Mouse (Mus musculus): ENCODE results near the gene 2410002F23Rik. TPM values are rescaled to one million over a fixed set of nuclear protein-coding genes. Genes with fewer than 3 reads are reported as not detected.

Gene 2410002F23Rik
- polyA plus RNA-seq, 1 experiment from 2014 or later = 51.3 TPM

GRCm38 (mm10) chr7:44225076-44225475 is 21.4 kb upstream of the 2410002F23Rik start, which contains the start of gene Klk1:
Gene Klk1, plus strand, starts transcription at chr7:44225360.
- Histone ChIP-seq H3K4me3 (ENCODE audit: low read depth, low read length) (no peak within 1 kb of the TSS), H3K27ac (ENCODE audit: low read length) (no peak within 1 kb of the TSS), H3K4me1 (ENCODE audit: insufficient read depth, low read depth, low read length) (no peaks in the 10 kb centered on the region), H3K9ac (replicated peaks; ENCODE audit: low read depth) (no peak within 1 kb of the TSS), H3K4me2 (replicated peaks; ENCODE audit: low read depth, low read length) (no peak within 1 kb of the TSS), H3K36me3 (ENCODE audit: insufficient read depth, low read length) (no peaks in the 10 kb centered on the region), H3K9me3 (ENCODE audit: low read length) (no peaks in the 10 kb centered on the region), H3K27me3 (replicated peaks; ENCODE audit: insufficient read depth, low read length) (no peaks in the 10 kb centered on the region)
- DNase-seq (ENCODE audit: low spot score) (no peak), ATAC-seq (no peak)
- TF ChIP-seq EP300 (IDR thresholded peaks at IDR 0.05) = no peak
- TF ChIP-seq CTCF (IDR thresholded peaks at IDR 0.05) = no peak
- 40% methylated on average over 1 of the region's 1 CpGs for WGBS

GRCm38 (mm10) chr7:44235909-44236308 is 10.6 kb upstream of the 2410002F23Rik start, which contains the start of gene Gm36864:
Gene Gm36864, plus strand, starts transcription at chr7:44236177.
- Histone ChIP-seq H3K27ac (ENCODE audit: low read length) (no peak within 1 kb of the TSS), H3K9ac (replicated peaks; ENCODE audit: low read depth) (no peak within 1 kb of the TSS), H3K4me1 (ENCODE audit: insufficient read depth, low read depth, low read length) (no peaks in the 10 kb centered on the region), H3K27me3 (replicated peaks; ENCODE audit: insufficient read depth, low read length) (no peaks in the 10 kb centered on the region), H3K4me3 (ENCODE audit: low read depth, low read length) (no peak within 1 kb of the TSS), H3K36me3 (ENCODE audit: insufficient read depth, low read length) (no peaks in the 10 kb centered on the region), H3K4me2 (replicated peaks; ENCODE audit: low read depth, low read length) (no peak within 1 kb of the TSS), H3K9me3 (ENCODE audit: low read length) (no peaks in the 10 kb centered on the region)
- no peak for ATAC-seq
- DNase-seq (ENCODE audit: low spot score) = no peak
- TF ChIP-seq EP300 (IDR thresholded peaks at IDR 0.05) (no peak), CTCF (IDR thresholded peaks at IDR 0.05) (no peak)
- WGBS = 75% methylated on average over 3 of the region's 3 CpGs

GRCm38 (mm10) chr7:44239913-44240312 is 6.6 kb upstream of the 2410002F23Rik start:
- Histone ChIP-seq H3K4me2 (replicated peaks; ENCODE audit: low read depth, low read length) (no peak overlapping the region), H3K27me3 (replicated peaks; ENCODE audit: insufficient read depth, low read length) (no peaks in the 10 kb centered on the region), H3K9ac (replicated peaks; ENCODE audit: low read depth) (no peak overlapping the region), H3K36me3 (ENCODE audit: insufficient read depth, low read length) (no peaks in the 10 kb centered on the region), H3K4me3 (ENCODE audit: low read depth, low read length) (no peak overlapping the region), H3K4me1 (ENCODE audit: insufficient read depth, low read depth, low read length) (no peaks in the 10 kb centered on the region), H3K9me3 (ENCODE audit: low read length) (no peaks in the 10 kb centered on the region), H3K27ac (ENCODE audit: low read length) (no peak overlapping the region)
- DNase-seq (ENCODE audit: low spot score) (no peak), ATAC-seq (no peak)
- TF ChIP-seq EP300 (IDR thresholded peaks at IDR 0.05) = no peak
- TF ChIP-seq CTCF (IDR thresholded peaks at IDR 0.05) = no peak
- 46% methylated on average over 2 of the region's 2 CpGs for WGBS

GRCm38 (mm10) chr7:44240712-44241111 is 5.8 kb upstream of the 2410002F23Rik start:
- Histone ChIP-seq H3K4me2 (replicated peaks; ENCODE audit: low read depth, low read length) (no peak overlapping the region), H3K27me3 (replicated peaks; ENCODE audit: insufficient read depth, low read length) (no peaks in the 10 kb centered on the region), H3K9me3 (ENCODE audit: low read length) (no peaks in the 10 kb centered on the region), H3K9ac (replicated peaks; ENCODE audit: low read depth) (no peak overlapping the region), H3K4me3 (ENCODE audit: low read depth, low read length) (no peak overlapping the region), H3K27ac (ENCODE audit: low read length) (no peak overlapping the region), H3K4me1 (ENCODE audit: insufficient read depth, low read depth, low read length) (peaks cover 4% of the 10 kb centered on the region; the same call in 1 of the 2 replicates), H3K36me3 (ENCODE audit: insufficient read depth, low read length) (no peaks in the 10 kb centered on the region)
- ATAC-seq (no peak), DNase-seq (ENCODE audit: low spot score) (no peak)
- TF ChIP-seq CTCF (IDR thresholded peaks at IDR 0.05) = no peak
- no peak for TF ChIP-seq EP300 (IDR thresholded peaks at IDR 0.05)
- 41% methylated on average over 1 of the region's 1 CpGs for WGBS

- no peak overlapping the region for H3K9ac ChIP-seq (replicated peaks; ENCODE audit: low read depth)
- no peak for DNase-seq (ENCODE audit: low spot score)
- no peak overlapping the region for H3K4me3 ChIP-seq (ENCODE audit: low read depth, low read length)
- TF ChIP-seq EP300 (IDR thresholded peaks at IDR 0.05) = no peak
- TF ChIP-seq CTCF (IDR thresholded peaks at IDR 0.05) = no peak
- H3K4me2 ChIP-seq (replicated peaks; ENCODE audit: low read depth, low read length) = no peak overlapping the region
- H3K27me3 ChIP-seq (replicated peaks; ENCODE audit: insufficient read depth, low read length) = no peaks in the 10 kb centered on the region
- no peak overlapping the region for H3K27ac ChIP-seq (ENCODE audit: low read length)
- H3K36me3 ChIP-seq (ENCODE audit: insufficient read depth, low read length) = no peaks in the 10 kb centered on the region
- H3K9me3 ChIP-seq (ENCODE audit: low read length) = no peaks in the 10 kb centered on the region
- 55% methylated on average over 2 of the region's 2 CpGs for WGBS
- H3K4me1 ChIP-seq (ENCODE audit: insufficient read depth, low read depth, low read length) = peaks cover 7% of the 10 kb centered on the region; the same call in 1 of the 2 replicates
- ATAC-seq = no peak
Observed at GRCm38 (mm10) chr7:44241163-44241562, 5.4 kb upstream of the 2410002F23Rik start.

- peaks cover 7% of the 10 kb centered on the region; the same call in 1 of the 2 replicates for H3K4me1 ChIP-seq (ENCODE audit: insufficient read depth, low read depth, low read length)
- no peak for TF ChIP-seq EP300 (IDR thresholded peaks at IDR 0.05)
- no peak for TF ChIP-seq CTCF (IDR thresholded peaks at IDR 0.05)
- no peaks in the 10 kb centered on the region for H3K27me3 ChIP-seq (replicated peaks; ENCODE audit: insufficient read depth, low read length)
- H3K4me2 ChIP-seq (replicated peaks; ENCODE audit: low read depth, low read length) = no peak overlapping the region
- 44% methylated on average over 1 of the region's 1 CpGs for WGBS
- H3K36me3 ChIP-seq (ENCODE audit: insufficient read depth, low read length) = no peaks in the 10 kb centered on the region
- no peak overlapping the region for H3K4me3 ChIP-seq (ENCODE audit: low read depth, low read length)
- ATAC-seq (no peak), DNase-seq (ENCODE audit: low spot score) (no peak)
- H3K27ac ChIP-seq (ENCODE audit: low read length) = no peak overlapping the region
- no peaks in the 10 kb centered on the region for H3K9me3 ChIP-seq (ENCODE audit: low read length)
- no peak overlapping the region for H3K9ac ChIP-seq (replicated peaks; ENCODE audit: low read depth)
Observed at GRCm38 (mm10) chr7:44244080-44244479, 2.4 kb upstream of the 2410002F23Rik start.
